Mouse (Mus musculus): Measurements from ENCODE around the gene Fbn1.

Fbn1 gene

GRCm38 (mm10) chr2:125452369-125453097, 55.3 kb downstream of the Fbn1 start:
- 54% methylated on average over 6 of the region's 6 CpGs for WGBS

GRCm38 (mm10) chr2:125449361-125449760, 58.4 kb downstream of the Fbn1 start:
- WGBS = 76% methylated on average over 8 of the region's 8 CpGs

GRCm38 (mm10) chr2:125448881-125449280, 58.9 kb downstream of the Fbn1 start:
- 74% methylated on average over 6 of the region's 6 CpGs for WGBS

- 89% methylated on average over 9 of the region's 9 CpGs for WGBS
These were observed 60.4 kb downstream of the Fbn1 start for GRCm38 (mm10) chr2:125447274-125447898.

GRCm38 (mm10) chr2:125438381-125438780, 69.4 kb downstream of the Fbn1 start:
- WGBS = 79% methylated on average over 8 of the region's 8 CpGs

- WGBS = 89% methylated on average over 7 of the region's 7 CpGs
These were observed 71.6 kb downstream of the Fbn1 start for GRCm38 (mm10) chr2:125436240-125436639.

- 95% methylated on average over 6 of the region's 6 CpGs for WGBS
These were observed 74.3 kb downstream of the Fbn1 start for GRCm38 (mm10) chr2:125433524-125433923.

- 73% methylated on average over 6 of the region's 6 CpGs for WGBS
These were observed 76.3 kb downstream of the Fbn1 start for GRCm38 (mm10) chr2:125431491-125431890.

- 63% methylated on average over 10 of the region's 10 CpGs for WGBS
These were observed 78.9 kb downstream of the Fbn1 start for GRCm38 (mm10) chr2:125428811-125429438.

GRCm38 (mm10) chr2:125420604-125421003, 87.2 kb downstream of the Fbn1 start:
- 47% methylated on average over 9 of the region's 9 CpGs for WGBS

- WGBS = 90% methylated on average over 4 of the region's 4 CpGs
These were observed 88.1 kb downstream of the Fbn1 start for GRCm38 (mm10) chr2:125419681-125420080.

GRCm38 (mm10) chr2:125418546-125418945, 89.2 kb downstream of the Fbn1 start:
- WGBS = 91% methylated on average over 4 of the region's 4 CpGs

- 78% methylated on average over 10 of the region's 10 CpGs for WGBS
These were observed 91.1 kb downstream of the Fbn1 start for GRCm38 (mm10) chr2:125416541-125417245.

GRCm38 (mm10) chr2:125412351-125412750, 95.4 kb downstream of the Fbn1 start:
- 94% methylated on average over 15 of the region's 15 CpGs for WGBS

GRCm38 (mm10) chr2:125411777-125412176, 96.0 kb downstream of the Fbn1 start:
- 63% methylated on average over 3 of the region's 3 CpGs for WGBS

- 79% methylated on average over 4 of the region's 4 CpGs for WGBS
These were observed 103.2 kb downstream of the Fbn1 start for GRCm38 (mm10) chr2:125404509-125405105.

- 83% methylated on average over 1 of the region's 1 CpGs for WGBS
These were observed 105.5 kb downstream of the Fbn1 start for GRCm38 (mm10) chr2:125402276-125402675.

GRCm38 (mm10) chr2:125400121-125400520, 107.7 kb downstream of the Fbn1 start:
- WGBS = 96% methylated on average over 3 of the region's 3 CpGs

- 66% methylated on average over 7 of the region's 7 CpGs for WGBS
These were observed 110.0 kb downstream of the Fbn1 start for GRCm38 (mm10) chr2:125397796-125398195.

- WGBS = 97% methylated on average over 9 of the region's 9 CpGs
These were observed 113.2 kb downstream of the Fbn1 start for GRCm38 (mm10) chr2:125394428-125395101.

- WGBS = 86% methylated on average over 6 of the region's 6 CpGs
These were observed 116.2 kb downstream of the Fbn1 start for GRCm38 (mm10) chr2:125391582-125391981.

Data from cerebral cortex, adult 2 months (tissue).